Mouse (Mus musculus): ENCODE results near the gene Hist1h3f. TPM values are rescaled to one million over a fixed set of nuclear protein-coding genes. Genes with fewer than 3 reads are reported as not detected.
"Not testable (repeated sequence)": the region's sequence is repeated elsewhere in the genome, so short reads cannot be mapped to it uniquely, and the experiment has no call there.

Hist1h3f gene
- total and polyA plus RNA-seq, 2 experiments from 2014 or later: 0.21 to 239 TPM

GRCm38 (mm10) chr13:23586940-23587225, 43.0 kb downstream of the Hist1h3f start:
- peaks cover 1% of the 10 kb centered on the region; the same call in 1 of the 2 replicates for H3K4me1 ChIP-seq (ENCODE audit: insufficient read depth, low read length)
- no peak overlapping the region for H3K27ac ChIP-seq (ENCODE audit: low read depth, low read length)
- no peaks in the 10 kb centered on the region for H3K27me3 ChIP-seq (ENCODE audit: insufficient read depth, low read length)
- peak overlapping the region; percentile 85 for H3K4me2 ChIP-seq (ENCODE audit: low read depth, low read length, poor library complexity, severe bottlenecking)
- DNase-seq (ENCODE audit: low spot score): no peak
- no peak for ATAC-seq (ENCODE audit: low FRiP score)
- H3K36me3 ChIP-seq (ENCODE audit: insufficient read depth, low read length): no peaks in the 10 kb centered on the region
- WGBS: 3% methylated on average over 1 of the region's 1 CpGs
- no peaks in the 10 kb centered on the region for H3K9me3 ChIP-seq (ENCODE audit: low read length)
- peak overlapping the region; percentile 47 for H3K4me3 ChIP-seq (ENCODE audit: low read depth, low read length)
- H3K9ac ChIP-seq (replicated peaks; ENCODE audit: low read length, poor library complexity, severe bottlenecking): no peak overlapping the region; the same call in 1 of the 2 replicates
- no peak for TF ChIP-seq CTCF (IDR thresholded peaks at IDR 0.05)

- no peak for TF ChIP-seq CTCF (IDR thresholded peaks at IDR 0.05)
- DNase-seq (ENCODE audit: low spot score) (no peak), ATAC-seq (ENCODE audit: low FRiP score) (no peak)
- 93% methylated on average over 7 of the region's 7 CpGs for WGBS
- no peak overlapping the region for H3K9ac ChIP-seq (replicated peaks; ENCODE audit: low read length, poor library complexity, severe bottlenecking)
- H3K4me1 ChIP-seq (ENCODE audit: insufficient read depth, low read length): no peaks in the 10 kb centered on the region
- no peaks in the 10 kb centered on the region for H3K36me3 ChIP-seq (ENCODE audit: insufficient read depth, low read length)
- H3K27ac ChIP-seq (ENCODE audit: low read depth, low read length): no peak overlapping the region
- no peak overlapping the region for H3K4me3 ChIP-seq (ENCODE audit: low read depth, low read length)
- no peaks in the 10 kb centered on the region for H3K9me3 ChIP-seq (ENCODE audit: low read length)
- no peaks in the 10 kb centered on the region for H3K27me3 ChIP-seq (ENCODE audit: insufficient read depth, low read length)
- H3K4me2 ChIP-seq (ENCODE audit: low read depth, low read length, poor library complexity, severe bottlenecking): no peak overlapping the region
Measured at GRCm38 (mm10) chr13:23591206-23591605, 47.4 kb downstream of the Hist1h3f start.

GRCm38 (mm10) chr13:23591886-23592285, 48.0 kb downstream of the Hist1h3f start:
- not testable (repeated sequence) for ATAC-seq (ENCODE audit: low FRiP score); H3K4me3 ChIP-seq (ENCODE audit: low read depth, low read length); DNase-seq (ENCODE audit: low spot score); H3K9me3 ChIP-seq (ENCODE audit: low read length); H3K27ac ChIP-seq (ENCODE audit: low read depth, low read length); H3K4me1 ChIP-seq (ENCODE audit: insufficient read depth, low read length); H3K4me2 ChIP-seq (ENCODE audit: low read depth, low read length, poor library complexity, severe bottlenecking); H3K36me3 ChIP-seq (ENCODE audit: insufficient read depth, low read length); H3K9ac ChIP-seq (replicated peaks; ENCODE audit: low read length, poor library complexity, severe bottlenecking); H3K27me3 ChIP-seq (ENCODE audit: insufficient read depth, low read length)
- 94% methylated on average over 7 of the region's 7 CpGs for WGBS

- Histone ChIP-seq H3K4me1 (ENCODE audit: insufficient read depth, low read length) (no peaks in the 10 kb centered on the region), H3K36me3 (ENCODE audit: insufficient read depth, low read length) (no peaks in the 10 kb centered on the region), H3K4me3 (ENCODE audit: low read depth, low read length) (no peak overlapping the region), H3K9me3 (ENCODE audit: low read length) (no peaks in the 10 kb centered on the region), H3K27me3 (ENCODE audit: insufficient read depth, low read length) (no peaks in the 10 kb centered on the region), H3K27ac (ENCODE audit: low read depth, low read length) (no peak overlapping the region), H3K9ac (replicated peaks; ENCODE audit: low read length, poor library complexity, severe bottlenecking) (no peak overlapping the region), H3K4me2 (ENCODE audit: low read depth, low read length, poor library complexity, severe bottlenecking) (no peak overlapping the region)
- ATAC-seq (ENCODE audit: low FRiP score) (no peak), DNase-seq (ENCODE audit: low spot score) (no peak)
- 88% methylated on average over 7 of the region's 7 CpGs for WGBS
- TF ChIP-seq CTCF (IDR thresholded peaks at IDR 0.05): no peak
Measured at GRCm38 (mm10) chr13:23592614-23593013, 48.8 kb downstream of the Hist1h3f start.

GRCm38 (mm10) chr13:23593051-23593770, 49.4 kb downstream of the Hist1h3f start:
- H3K27ac ChIP-seq (ENCODE audit: low read depth, low read length): no peak overlapping the region
- WGBS: 89% methylated on average over 5 of the region's 5 CpGs
- no peaks in the 10 kb centered on the region for H3K27me3 ChIP-seq (ENCODE audit: insufficient read depth, low read length)
- no peak overlapping the region for H3K4me2 ChIP-seq (ENCODE audit: low read depth, low read length, poor library complexity, severe bottlenecking)
- H3K9me3 ChIP-seq (ENCODE audit: low read length): no peaks in the 10 kb centered on the region
- no peaks in the 10 kb centered on the region for H3K4me1 ChIP-seq (ENCODE audit: insufficient read depth, low read length)
- no peaks in the 10 kb centered on the region for H3K36me3 ChIP-seq (ENCODE audit: insufficient read depth, low read length)
- no peak overlapping the region for H3K9ac ChIP-seq (replicated peaks; ENCODE audit: low read length, poor library complexity, severe bottlenecking)
- TF ChIP-seq CTCF (IDR thresholded peaks at IDR 0.05): no peak
- DNase-seq (ENCODE audit: low spot score) (no peak), ATAC-seq (ENCODE audit: low FRiP score) (no peak)
- no peak overlapping the region for H3K4me3 ChIP-seq (ENCODE audit: low read depth, low read length)

Small RNA genes within 50 kb of the gene (microRNA-seq; reads per million reads assigned to microRNA genes)
- gene Gm44297 (ENCODE audit: borderline number of aligned reads) (not detected), gene Gm44359 (ENCODE audit: borderline number of aligned reads) (not detected), gene Gm44394 (ENCODE audit: borderline number of aligned reads) (not detected), gene n-TStga1 (ENCODE audit: borderline number of aligned reads) (not detected)

Other genes starting within 250 kb of the Hist1h3f start
Only the 30 nearest of the 34 such genes appear.
- gene Zfp322a, start 174.8 kb upstream of the Hist1h3f start, total RNA-seq (2014; rRNA removed): 19.7 and 32.5 TPM in 2 replicates
- gene Zfp322a, start 174.8 kb upstream of the Hist1h3f start, polyA plus RNA-seq (2015; fragmentation: Nextera tagmentation; extraction: Ambion mirVana): 31.1 and 31.5 TPM in 2 replicates
- 4.9 and 7.3 TPM in 2 replicates for gene Abt1, start 120.2 kb upstream of the Hist1h3f start, total RNA-seq (2014; rRNA removed)
- 5.2 and 6.0 TPM in 2 replicates for gene Abt1, start 120.2 kb upstream of the Hist1h3f start, polyA plus RNA-seq (2015; fragmentation: Nextera tagmentation; extraction: Ambion mirVana)
- 0.05 TPM in 1 of 2 replicates, not detected in the other for gene Btn1a1, start 78.2 kb upstream of the Hist1h3f start, total RNA-seq (2014; rRNA removed)
- 0.04 and 0.07 TPM in 2 replicates for gene Btn1a1, start 78.2 kb upstream of the Hist1h3f start, polyA plus RNA-seq (2015; fragmentation: Nextera tagmentation; extraction: Ambion mirVana)
- gene Btn2a2, start 55.2 kb upstream of the Hist1h3f start, total RNA-seq (2014; rRNA removed): 0.16 TPM in 1 of 2 replicates, not detected in the other
- gene Btn2a2, start 55.2 kb upstream of the Hist1h3f start, polyA plus RNA-seq (2015; fragmentation: Nextera tagmentation; extraction: Ambion mirVana): not detected in 2 replicates
- 1,176 and 1,474 TPM in 2 replicates for gene Hist1h4h, start 13.0 kb upstream of the Hist1h3f start, total RNA-seq (2014; rRNA removed)
- 3.9 and 4.0 TPM in 2 replicates for gene Hist1h4h, start 13.0 kb upstream of the Hist1h3f start, polyA plus RNA-seq (2015; fragmentation: Nextera tagmentation; extraction: Ambion mirVana)
- 52.3 and 293 TPM in 2 replicates for gene Hist1h2af, start 10.1 kb upstream of the Hist1h3f start, total RNA-seq (2014; rRNA removed)
- 0.54 and 1.5 TPM in 2 replicates for gene Hist1h2af, start 10.1 kb upstream of the Hist1h3f start, polyA plus RNA-seq (2015; fragmentation: Nextera tagmentation; extraction: Ambion mirVana)
- gene Hist1h3g, start 8.6 kb upstream of the Hist1h3f start, total RNA-seq (2014; rRNA removed): 99.4 and 262 TPM in 2 replicates
- gene Hist1h3g, start 8.6 kb upstream of the Hist1h3f start, polyA plus RNA-seq (2015; fragmentation: Nextera tagmentation; extraction: Ambion mirVana): not detected in 2 replicates
- 8.7 and 34.2 TPM in 2 replicates for gene Hist1h2bh, start 660 bp upstream of the Hist1h3f start, total RNA-seq (2014; rRNA removed)
- 0.16 TPM in 1 of 2 replicates, not detected in the other for gene Hist1h2bh, start 660 bp upstream of the Hist1h3f start, polyA plus RNA-seq (2015; fragmentation: Nextera tagmentation; extraction: Ambion mirVana)
- gene Hist1h4f, start 7.6 kb downstream of the Hist1h3f start, total RNA-seq (2014; rRNA removed): 684 and 753 TPM in 2 replicates
- not detected in 2 replicates for gene Hist1h4f, start 7.6 kb downstream of the Hist1h3f start, polyA plus RNA-seq (2015; fragmentation: Nextera tagmentation; extraction: Ambion mirVana)
- gene Hist1h1d, start 9.2 kb downstream of the Hist1h3f start, total RNA-seq (2014; rRNA removed): 21.3 and 23.4 TPM in 2 replicates
- gene Hist1h1d, start 9.2 kb downstream of the Hist1h3f start, polyA plus RNA-seq (2015; fragmentation: Nextera tagmentation; extraction: Ambion mirVana): 0.04 and 0.07 TPM in 2 replicates
- gene Hist1h3e, start 18.3 kb downstream of the Hist1h3f start, total RNA-seq (2014; rRNA removed): 203 and 384 TPM in 2 replicates
- gene Hist1h3e, start 18.3 kb downstream of the Hist1h3f start, polyA plus RNA-seq (2015; fragmentation: Nextera tagmentation; extraction: Ambion mirVana): 1.2 and 1.9 TPM in 2 replicates
- 76.7 and 98.8 TPM in 2 replicates for gene Hist1h2ae, start 27.2 kb downstream of the Hist1h3f start, total RNA-seq (2014; rRNA removed)
- gene Hist1h2ae, start 27.2 kb downstream of the Hist1h3f start, polyA plus RNA-seq (2015; fragmentation: Nextera tagmentation; extraction: Ambion mirVana): 4.5 and 5.9 TPM in 2 replicates
- 248 and 572 TPM in 2 replicates for gene Hist1h2bg, start 27.3 kb downstream of the Hist1h3f start, total RNA-seq (2014; rRNA removed)
- gene Hist1h2bg, start 27.3 kb downstream of the Hist1h3f start, polyA plus RNA-seq (2015; fragmentation: Nextera tagmentation; extraction: Ambion mirVana): 2.8 and 4.5 TPM in 2 replicates
- 194 and 327 TPM in 2 replicates for gene Hist1h2bf, start 30.1 kb downstream of the Hist1h3f start, total RNA-seq (2014; rRNA removed)
- gene Hist1h2bf, start 30.1 kb downstream of the Hist1h3f start, polyA plus RNA-seq (2015; fragmentation: Nextera tagmentation; extraction: Ambion mirVana): 0.43 TPM in 1 of 2 replicates, not detected in the other
- 162 and 232 TPM in 2 replicates for gene Hist1h2ad, start 30.3 kb downstream of the Hist1h3f start, total RNA-seq (2014; rRNA removed)
- gene Hist1h2ad, start 30.3 kb downstream of the Hist1h3f start, polyA plus RNA-seq (2015; fragmentation: Nextera tagmentation; extraction: Ambion mirVana): not detected in 2 replicates
- gene Hist1h3d, start 31.7 kb downstream of the Hist1h3f start, total RNA-seq (2014; rRNA removed): 49.8 and 92.5 TPM in 2 replicates
- gene Hist1h3d, start 31.7 kb downstream of the Hist1h3f start, polyA plus RNA-seq (2015; fragmentation: Nextera tagmentation; extraction: Ambion mirVana): 0.42 and 0.55 TPM in 2 replicates
- gene Hist1h4d, start 37.5 kb downstream of the Hist1h3f start, total RNA-seq (2014; rRNA removed): 900 and 1,141 TPM in 2 replicates
- 18.0 and 18.8 TPM in 2 replicates for gene Hist1h4d, start 37.5 kb downstream of the Hist1h3f start, polyA plus RNA-seq (2015; fragmentation: Nextera tagmentation; extraction: Ambion mirVana)
- 75.1 and 75.2 TPM in 2 replicates for gene Hist1h2be, start 77.1 kb downstream of the Hist1h3f start, total RNA-seq (2014; rRNA removed)
- 0.32 and 0.33 TPM in 2 replicates for gene Hist1h2be, start 77.1 kb downstream of the Hist1h3f start, polyA plus RNA-seq (2015; fragmentation: Nextera tagmentation; extraction: Ambion mirVana)
- 159 and 160 TPM in 2 replicates for gene Hist1h1e, start 78.5 kb downstream of the Hist1h3f start, total RNA-seq (2014; rRNA removed)
- gene Hist1h1e, start 78.5 kb downstream of the Hist1h3f start, polyA plus RNA-seq (2015; fragmentation: Nextera tagmentation; extraction: Ambion mirVana): 8.0 and 9.5 TPM in 2 replicates
- 16.6 and 45.8 TPM in 2 replicates for gene Hist1h2ac, start 139.9 kb downstream of the Hist1h3f start, total RNA-seq (2014; rRNA removed)
- gene Hist1h2ac, start 139.9 kb downstream of the Hist1h3f start, polyA plus RNA-seq (2015; fragmentation: Nextera tagmentation; extraction: Ambion mirVana): 0.21 and 0.28 TPM in 2 replicates
- 66.3 and 125 TPM in 2 replicates for gene Hist1h2bc, start 140.1 kb downstream of the Hist1h3f start, total RNA-seq (2014; rRNA removed)
- 23.7 and 28.6 TPM in 2 replicates for gene Hist1h2bc, start 140.1 kb downstream of the Hist1h3f start, polyA plus RNA-seq (2015; fragmentation: Nextera tagmentation; extraction: Ambion mirVana)
- gene Hist1h1t, start 151.8 kb downstream of the Hist1h3f start, total RNA-seq (2014; rRNA removed): 0.93 TPM in 1 of 2 replicates, not detected in the other
- gene Hist1h1t, start 151.8 kb downstream of the Hist1h3f start, polyA plus RNA-seq (2015; fragmentation: Nextera tagmentation; extraction: Ambion mirVana): not detected in 2 replicates
- 622 and 783 TPM in 2 replicates for gene Hist1h4c, start 154.4 kb downstream of the Hist1h3f start, total RNA-seq (2014; rRNA removed)
- gene Hist1h4c, start 154.4 kb downstream of the Hist1h3f start, polyA plus RNA-seq (2015; fragmentation: Nextera tagmentation; extraction: Ambion mirVana): 1.5 and 2.2 TPM in 2 replicates
- 1.8 and 2.5 TPM in 2 replicates for gene Hfe, start 166.8 kb downstream of the Hist1h3f start, total RNA-seq (2014; rRNA removed)
- 4.0 and 5.8 TPM in 2 replicates for gene Hfe, start 166.8 kb downstream of the Hist1h3f start, polyA plus RNA-seq (2015; fragmentation: Nextera tagmentation; extraction: Ambion mirVana)
- gene Hist1h1c, start 194.8 kb downstream of the Hist1h3f start, total RNA-seq (2014; rRNA removed): 243 and 275 TPM in 2 replicates
- gene Hist1h1c, start 194.8 kb downstream of the Hist1h3f start, polyA plus RNA-seq (2015; fragmentation: Nextera tagmentation; extraction: Ambion mirVana): 26.1 and 26.5 TPM in 2 replicates
- gene Hist1h3c, start 201.6 kb downstream of the Hist1h3f start, total RNA-seq (2014; rRNA removed): 206 and 420 TPM in 2 replicates
- not detected in 2 replicates for gene Hist1h3c, start 201.6 kb downstream of the Hist1h3f start, polyA plus RNA-seq (2015; fragmentation: Nextera tagmentation; extraction: Ambion mirVana)
- 491 and 821 TPM in 2 replicates for gene Hist1h2bb, start 202.7 kb downstream of the Hist1h3f start, total RNA-seq (2014; rRNA removed)
- 0.61 TPM in 1 of 2 replicates, not detected in the other for gene Hist1h2bb, start 202.7 kb downstream of the Hist1h3f start, polyA plus RNA-seq (2015; fragmentation: Nextera tagmentation; extraction: Ambion mirVana)
- 98.5 and 290 TPM in 2 replicates for gene Hist1h2ab, start 207.1 kb downstream of the Hist1h3f start, total RNA-seq (2014; rRNA removed)
- gene Hist1h2ab, start 207.1 kb downstream of the Hist1h3f start, polyA plus RNA-seq (2015; fragmentation: Nextera tagmentation; extraction: Ambion mirVana): 2.1 and 2.4 TPM in 2 replicates
- 124 and 290 TPM in 2 replicates for gene Hist1h3b, start 208.2 kb downstream of the Hist1h3f start, total RNA-seq (2014; rRNA removed)
- 0.50 and 0.51 TPM in 2 replicates for gene Hist1h3b, start 208.2 kb downstream of the Hist1h3f start, polyA plus RNA-seq (2015; fragmentation: Nextera tagmentation; extraction: Ambion mirVana)
- gene Hist1h4b, start 213.0 kb downstream of the Hist1h3f start, total RNA-seq (2014; rRNA removed): 143 and 315 TPM in 2 replicates
- 1.6 and 2.0 TPM in 2 replicates for gene Hist1h4b, start 213.0 kb downstream of the Hist1h3f start, polyA plus RNA-seq (2015; fragmentation: Nextera tagmentation; extraction: Ambion mirVana)